Mouse (Mus musculus): ENCODE results near the gene Slc17a9. TPM values are rescaled to one million over a fixed set of nuclear protein-coding genes. Genes with fewer than 3 reads are reported as not detected.

Gene Slc17a9
- total RNA-seq, 2 experiments from 2014 or later, result 0.28 to 0.67 TPM

Other genes with a start within 250 kb of the Slc17a9 start
- gene Ntsr1, start 225.3 kb upstream of the Slc17a9 start, total RNA-seq (2021), result 1 to 10 TPM; 7.3 to 7.9 TPM
- gene Mrgbp, start 144.0 kb upstream of the Slc17a9 start, total RNA-seq (2021), result 10 to 100 TPM; 19.9 to 21.1 TPM
- 10 to 100 TPM; 63.3 to 65.1 TPM for gene Ogfr, start 136.0 kb upstream of the Slc17a9 start, total RNA-seq (2021)
- gene Col9a3, start 127.5 kb upstream of the Slc17a9 start, total RNA-seq (2021), result 10 to 100 TPM; 33.3 to 56.0 TPM
- gene Tcfl5, start 82.6 kb upstream of the Slc17a9 start, total RNA-seq (2021), result 1 to 10 TPM; 1.2 to 2.0 TPM
- gene Dido1, start 15.3 kb upstream of the Slc17a9 start, total RNA-seq (2021), result 10 to 100 TPM; 54.2 to 56.9 TPM
- gene Gid8, start 15.1 kb upstream of the Slc17a9 start, total RNA-seq (2021), result 10 to 100 TPM; 60.5 to 62.0 TPM
- under 1 TPM; 0.14 to 0.25 TPM for gene Bhlhe23, start 51.6 kb downstream of the Slc17a9 start, total RNA-seq (2021)
- 10 to 100 TPM; 63.5 to 65.7 TPM for gene Ythdf1, start 195.7 kb downstream of the Slc17a9 start, total RNA-seq (2021)
- gene Birc7, start 203.8 kb downstream of the Slc17a9 start, total RNA-seq (2021), result not detected
- 10 to 100 TPM; 56.1 to 56.9 TPM for gene Nkain4, start 229.4 kb downstream of the Slc17a9 start, total RNA-seq (2021)
- 100 to 1,000 TPM; 126 to 127 TPM for gene Arfgap1, start 242.0 kb downstream of the Slc17a9 start, total RNA-seq (2021)